Mouse (Mus musculus): ENCODE results near the gene Mmp19.

DNA sequence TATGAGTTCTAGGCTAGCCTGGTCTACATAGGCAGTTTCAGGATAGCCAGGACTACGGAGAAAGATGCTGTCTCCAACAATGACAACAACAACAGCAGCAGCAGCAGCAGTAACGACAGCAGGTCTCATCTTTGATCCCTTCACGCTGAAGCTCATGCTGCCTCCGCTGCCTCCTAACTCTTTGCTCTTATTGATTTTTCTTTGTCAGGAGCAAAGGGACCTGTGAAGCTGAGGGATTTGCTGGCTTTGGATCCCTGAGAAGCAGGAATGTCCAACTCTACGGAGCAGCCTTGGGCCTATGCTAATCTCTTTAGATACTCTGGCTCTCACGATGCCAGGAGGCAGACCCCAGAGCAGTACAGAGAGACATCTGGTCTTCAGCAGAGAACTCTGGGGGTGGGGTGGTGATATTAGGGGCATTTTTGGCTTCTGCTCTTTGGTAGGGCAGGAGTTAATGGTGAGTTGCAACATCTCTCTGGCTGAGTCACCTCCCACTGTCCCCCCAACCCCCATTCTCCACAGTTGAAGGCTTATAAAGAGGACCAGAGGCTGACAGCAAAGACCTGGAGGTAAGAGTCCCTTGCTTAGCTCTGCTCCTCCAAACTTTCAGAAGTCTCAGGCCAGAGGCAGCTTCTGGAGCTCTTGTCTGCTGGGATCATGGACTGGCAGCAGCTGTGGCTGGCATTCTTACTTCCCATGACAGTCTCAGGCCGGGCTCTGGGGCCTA is at the start of gene Mmp19:
- TF ChIP-seq CTCF (IDR thresholded peaks at IDR 0.05; ENCODE audit: low read depth) (no peak), EP300 (IDR thresholded peaks at IDR 0.05; ENCODE audit: low read depth) (no peak)
